In the genomic region with DNA sequence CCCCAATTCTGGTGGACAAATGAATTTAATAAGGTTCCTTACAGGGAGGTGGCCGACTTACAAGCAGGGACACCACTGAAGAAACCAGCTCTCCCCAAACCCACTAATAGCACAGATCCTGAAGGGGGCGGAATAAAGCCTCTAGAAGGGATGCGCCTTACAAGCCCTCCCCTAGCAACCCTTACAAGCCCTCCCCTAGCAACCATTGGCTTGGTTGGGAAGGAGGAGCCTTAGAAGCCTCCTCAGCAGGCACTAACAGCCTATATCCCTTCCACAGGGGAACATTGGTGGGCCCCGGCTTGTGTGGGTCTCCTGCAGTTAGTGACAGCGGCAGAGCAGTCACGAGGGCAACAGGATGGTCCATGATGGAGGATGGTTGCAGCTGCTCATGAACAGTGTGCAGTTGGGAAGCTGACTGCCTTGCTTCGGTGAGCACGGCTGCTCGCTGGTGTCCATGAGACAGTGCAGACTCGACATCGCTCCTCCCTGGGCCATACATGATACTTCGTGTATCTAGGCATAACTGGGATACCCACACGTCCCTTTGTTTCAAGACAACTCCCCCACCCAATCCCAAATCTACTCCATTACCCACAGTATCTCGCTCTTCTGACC, we compare ENCODE assay signal across 9 mouse cellular contexts.
DNase-seq lines count a peak whose midpoint lies in the region; ATAC-seq and TF ChIP-seq lines count a peak whose summit lies in the region.
"Had no signal": no experiment of that assay in that cellular context is flagged by ENCODE, and none has a peak within 500 bp of the region (broad histone marks: within the 10 kb centered on the region; RNA-seq: fewer than 3 reads in every experiment).

No protein-coding gene starts in this region.

- no peaks in the 10 kb centered on the region for H3K9me3 ChIP-seq in intestine, embryonic 14.5 days (ENCODE audit: control insufficient read depth, low read length)
- H3K9me3 ChIP-seq in midbrain, postnatal 0 days (ENCODE audit: low read length) = no peaks in the 10 kb centered on the region

- H3K4me2 ChIP-seq in intestine, embryonic 14.5 days (ENCODE audit: low read length) = no peak overlapping the region
- no peak overlapping the region for H3K4me2 ChIP-seq in midbrain, postnatal 0 days (ENCODE audit: low read depth, low read length, poor library complexity, severe bottlenecking)

- peaks cover 12% of the 10 kb centered on the region for H3K4me1 ChIP-seq in intestine, embryonic 14.5 days (replicated peaks; ENCODE audit: control insufficient read depth, insufficient read depth, low read length)
- no peaks in the 10 kb centered on the region for H3K4me1 ChIP-seq in midbrain, postnatal 0 days (ENCODE audit: insufficient read depth, low read length)

- no peak overlapping the region for H3K9ac ChIP-seq in intestine, embryonic 14.5 days (ENCODE audit: low read length)
- no peak overlapping the region for H3K9ac ChIP-seq in midbrain, postnatal 0 days (replicated peaks; ENCODE audit: low read length, poor library complexity, severe bottlenecking)

- DNase-seq in layer of hippocampus, postnatal 10 days (ENCODE audit: low spot score in 2 of 2) = peak; percentile 40 to 41
- DNase-seq in layer of hippocampus, postnatal 36 days = no peak
- DNase-seq in embryo, embryonic 11 days = peak; percentile 74
- peak; percentile 58 for DNase-seq in intestine, embryonic 14.5 days (ENCODE audit: low spot score)
- peak; percentile 69 for DNase-seq in midbrain, postnatal 0 days (ENCODE audit: low spot score)
- DNase-seq in adrenal gland, adult 2 months = no peak
- DNase-seq in thymus, adult 18-20 months = no peak
- DNase-seq in testis, postnatal 10 days (ENCODE audit: low spot score) = no peak
- DNase-seq: right cerebral cortex, postnatal 14 days had no signal

- WGBS in intestine, embryonic 14.5 days = 68% methylated on average over 14 of the region's 14 CpGs
- WGBS in midbrain, postnatal 0 days = 69% methylated on average over 14 of the region's 14 CpGs

- no peak overlapping the region for H3K4me3 ChIP-seq in intestine, embryonic 14.5 days (ENCODE audit: low read depth, low read length)
- H3K4me3 ChIP-seq in midbrain, postnatal 0 days (ENCODE audit: low read depth, low read length) = no peak overlapping the region

- no peaks in the 10 kb centered on the region for H3K27me3 ChIP-seq in intestine, embryonic 14.5 days (replicated peaks; ENCODE audit: control insufficient read depth, insufficient read depth, low read length)
- H3K27me3 ChIP-seq in midbrain, postnatal 0 days (ENCODE audit: insufficient read depth, low read length) = no peaks in the 10 kb centered on the region

- peak; percentile 57 for TF ChIP-seq CTCF in midbrain, postnatal 0 days (IDR thresholded peaks at IDR 0.05)

- H3K36me3 ChIP-seq in intestine, embryonic 14.5 days (ENCODE audit: control insufficient read depth, insufficient read depth, low read length) = no peaks in the 10 kb centered on the region
- no peaks in the 10 kb centered on the region for H3K36me3 ChIP-seq in midbrain, postnatal 0 days (ENCODE audit: insufficient read depth, low read length)

- peak; percentile 74; the same call in 1 of the 2 replicates for ATAC-seq in intestine, embryonic 14.5 days (replicated peaks; ENCODE audit: low FRiP score, low TSS enrichment, low read depth)
- peak; percentile 88 for ATAC-seq in midbrain, postnatal 0 days (ENCODE audit: low FRiP score)

- H3K27ac ChIP-seq in intestine, embryonic 14.5 days (ENCODE audit: low read depth) = no peak overlapping the region
- no peak overlapping the region for H3K27ac ChIP-seq in midbrain, postnatal 0 days (ENCODE audit: low read depth, low read length)

Comparison
In these comparisons a context has a peak if more than half of its experiments do, and no peak if none do; other contexts are left out.
1. DNase-seq: peak in layer of hippocampus, postnatal 10 days (2 of 2), embryo, embryonic 11 days (single experiment), intestine, embryonic 14.5 days (single experiment) and midbrain, postnatal 0 days (single experiment); none in layer of hippocampus, postnatal 36 days (0 of 2), adrenal gland, adult 2 months (single experiment), thymus, adult 18-20 months (0 of 2) and testis, postnatal 10 days (single experiment).